Mouse (Mus musculus) forebrain, embryonic 12.5 days (tissue): ENCODE results near the gene Trim65. TPM values are rescaled to one million over a fixed set of nuclear protein-coding genes. Genes with fewer than 3 reads are reported as not detected.

Experiments used
- ATAC-seq: fragments of 200-750 bp; cut with Nextera tagmentation; 2 replicates; pipeline ENCODE4 v1.8.0; 2017; ENCODE audit warnings: moderate TSS enrichment; ENCODE audit not compliant: low FRiP score
- H3K27ac ChIP-seq: fragments of 300-500 bp; sonication (generic); 2 replicates; pipeline ENCODE4 v1.5.1; 2016; ENCODE audit warnings: mild to moderate bottlenecking
- H3K27me3 ChIP-seq: fragments of 300-500 bp; sonication (generic); 2 replicates; pipeline ENCODE4 v1.6.1; 2016; ENCODE audit warnings: mild to moderate bottlenecking
- H3K36me3 ChIP-seq: fragments of 300-500 bp; sonication (generic); replicated peaks from 2 replicates; pipeline ENCODE4 v1.6.1; 2016; ENCODE audit warnings: mild to moderate bottlenecking
- H3K4me1 ChIP-seq: fragments of 300-500 bp; sonication (generic); 2 replicates; pipeline ENCODE4 v1.6.1; 2016
- H3K4me2 ChIP-seq: fragments of 300-500 bp; sonication (generic); 2 replicates; pipeline ENCODE4 v1.6.1; 2016; ENCODE audit warnings: mild to moderate bottlenecking, moderate library complexity
- H3K4me3 ChIP-seq: fragments of 300-500 bp; sonication (generic); replicated peaks from 2 replicates; pipeline ENCODE4 v1.5.1; 2016; ENCODE audit warnings: mild to moderate bottlenecking
- H3K9ac ChIP-seq: fragments of 300-500 bp; sonication (generic); 2 replicates; pipeline ENCODE4 v1.6.1; 2016; ENCODE audit warnings: mild to moderate bottlenecking
- H3K9me3 ChIP-seq: fragments of 300-500 bp; sonication (generic); 2 replicates; pipeline ENCODE4 v1.6.1; 2016
- WGBS: fragments of 180-500 bp; shearing (Covaris S2); methylation state at CpG from one replicate; pipeline ENCODE4 v1.1.7; 2016; 5-methylcytosine and 5-hydroxymethylcytosine counted together
- polyA plus RNA-seq: library from polyadenylated mRNA; unstranded; fragments of >200 nt; fragmentation: Nextera tagmentation; extraction: Ambion mirVana; gene quantifications from 2 replicates; pipeline ENCODE4 v1.2.1, GENCODE M21; 2016

Trim65 gene
- 1.9 and 2.1 TPM in 2 replicates for polyA plus RNA-seq

DNA sequence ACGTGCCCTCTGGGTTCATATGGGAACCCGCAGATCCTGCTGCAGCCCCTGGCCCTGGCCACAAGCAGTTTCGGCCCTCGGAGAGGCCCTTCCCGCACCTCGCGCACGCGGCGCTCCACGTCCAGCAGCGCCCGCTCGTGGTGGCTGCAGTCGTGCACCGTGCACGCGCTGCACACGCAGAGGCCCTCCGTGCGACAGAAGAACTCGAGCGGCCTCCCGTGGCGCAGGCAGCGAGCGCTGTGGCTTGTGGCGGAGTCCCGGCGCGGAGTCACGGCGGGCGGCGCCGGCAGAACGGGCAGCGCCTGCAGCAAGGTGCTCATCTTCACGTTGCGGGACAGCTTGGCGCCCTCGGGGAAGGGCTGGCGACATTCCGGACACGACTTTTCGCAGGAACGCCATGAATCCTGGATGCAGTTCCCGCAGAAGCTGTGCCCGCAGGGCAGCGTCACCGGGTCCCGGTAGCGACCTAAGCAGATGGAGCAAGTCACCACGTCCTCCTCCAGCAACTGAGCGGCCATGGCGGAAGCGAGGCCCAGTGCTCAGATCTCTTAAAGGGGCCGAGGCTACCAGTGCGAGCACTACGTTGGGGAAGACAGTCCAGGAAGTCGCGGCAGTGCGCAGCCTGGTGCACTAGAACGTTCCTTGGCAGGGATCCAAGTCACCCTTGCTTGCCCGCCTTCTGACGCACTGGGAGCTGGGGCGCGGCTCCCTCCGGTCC lies at the start of gene Trim65:
Gene Trim65 (minus strand): TSS at position 641 of the 718 bp plus-strand sequence.
- peak; percentile 90 for ATAC-seq

GRCm38 (mm10) chr11:116178411-116179121 lies 47.6 kb upstream of the Trim65 start:
- H3K9me3 ChIP-seq, result no peaks in the 10 kb centered on the region
- H3K27ac ChIP-seq, result no peak overlapping the region
- H3K9ac ChIP-seq, result no peak overlapping the region
- H3K36me3 ChIP-seq, result peaks cover 77% of the 10 kb centered on the region
- no peak overlapping the region for H3K4me2 ChIP-seq
- no peaks in the 10 kb centered on the region for H3K27me3 ChIP-seq
- H3K4me3 ChIP-seq, result no peak overlapping the region
- ATAC-seq, result no peak
- 93% methylated on average over 20 of the region's 20 CpGs for WGBS
- no peaks in the 10 kb centered on the region for H3K4me1 ChIP-seq

More for the DNA sequence above, at the start of gene Trim65:
- 1% methylated on average over 69 of the region's 69 CpGs for WGBS
- Histone ChIP-seq H3K36me3 (peaks cover 44% of the 10 kb centered on the region), H3K27ac (peak within 1 kb of the TSS; percentile 87), H3K4me2 (peak within 1 kb of the TSS; percentile 83), H3K9ac (peak within 1 kb of the TSS; percentile 69), H3K27me3 (0 out of 2 replicates have a peak, but pooled peaks cover 9% of the 10 kb centered on the region), H3K9me3 (no peaks in the 10 kb centered on the region), H3K4me1 (peaks cover 34% of the 10 kb centered on the region), H3K4me3 (peak within 1 kb of the TSS; percentile 53)

DNA sequence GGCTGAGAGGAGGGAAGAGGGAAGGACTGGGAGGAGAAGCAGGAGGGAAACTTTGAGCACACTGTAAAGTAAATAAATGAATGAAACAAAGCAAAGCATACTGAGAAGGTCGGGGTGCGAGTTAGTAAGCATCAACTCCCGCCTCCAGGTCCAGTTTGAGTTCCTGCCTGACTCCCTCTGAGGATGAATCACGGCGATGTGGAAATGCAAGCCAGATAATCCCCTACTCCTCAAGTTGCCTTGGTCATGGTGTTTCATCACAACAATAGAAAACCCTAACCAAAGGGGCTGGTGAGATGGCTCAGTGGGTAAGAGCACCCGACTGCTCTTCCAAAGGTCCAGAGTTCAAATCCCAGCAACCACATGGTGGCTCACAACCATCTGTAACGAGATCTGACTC lies 45.1 kb upstream of the Trim65 start:
- Histone ChIP-seq H3K4me2 (no peak overlapping the region), H3K36me3 (peaks cover 80% of the 10 kb centered on the region), H3K27ac (no peak overlapping the region), H3K4me3 (no peak overlapping the region), H3K9me3 (no peaks in the 10 kb centered on the region), H3K9ac (no peak overlapping the region), H3K27me3 (no peaks in the 10 kb centered on the region), H3K4me1 (no peaks in the 10 kb centered on the region)
- no peak for ATAC-seq
- 89% methylated on average over 7 of the region's 7 CpGs for WGBS

DNA sequence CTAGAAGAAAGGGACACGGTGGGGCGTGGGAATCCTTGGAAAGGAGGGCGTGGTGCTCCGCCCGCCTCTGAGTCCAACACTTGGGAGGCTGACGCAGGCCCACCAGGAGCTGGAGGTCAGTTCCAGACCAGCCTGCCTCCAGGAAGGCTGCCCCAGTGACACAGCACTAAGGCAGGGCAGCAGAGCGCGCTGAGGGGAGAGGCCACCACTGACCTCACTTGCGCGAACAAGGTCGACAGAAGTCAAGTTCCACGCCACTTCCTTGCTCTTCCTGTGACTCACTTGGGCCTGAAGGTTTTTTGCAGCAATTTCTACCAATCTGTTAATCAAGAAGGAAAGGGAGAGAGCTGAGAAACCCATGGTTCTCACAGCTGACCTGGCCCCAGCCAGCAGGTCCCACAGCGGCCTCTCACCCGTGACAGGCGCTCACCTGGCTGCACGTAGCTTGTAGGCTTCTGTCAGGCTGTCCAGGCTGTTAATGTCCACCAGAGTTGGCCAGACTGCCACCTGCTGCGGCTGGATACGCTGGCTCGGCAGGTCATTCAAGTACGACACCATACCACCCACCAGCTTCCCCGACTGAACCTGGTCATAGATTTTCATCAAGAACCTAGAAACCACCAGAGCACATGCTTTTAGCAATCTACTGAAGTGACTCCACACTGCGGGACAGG lies 44.0 kb upstream of the Trim65 start:
- H3K36me3 ChIP-seq, result peaks cover 70% of the 10 kb centered on the region

GRCm38 (mm10) chr11:116171959-116172358 lies 41.0 kb upstream of the Trim65 start:
- no peak for ATAC-seq
- Histone ChIP-seq H3K9ac (no peak overlapping the region), H3K27ac (no peak overlapping the region), H3K4me1 (peaks cover 4% of the 10 kb centered on the region), H3K4me3 (no peak overlapping the region), H3K9me3 (no peaks in the 10 kb centered on the region), H3K36me3 (peaks cover 46% of the 10 kb centered on the region), H3K27me3 (no peaks in the 10 kb centered on the region), H3K4me2 (no peak overlapping the region)
- whole genome bisulfite sequencing, result 93% methylated on average over 2 of the region's 2 CpGs

More for the DNA sequence above, 44.0 kb upstream of the Trim65 start:
- Histone ChIP-seq H3K9ac (no peak overlapping the region), H3K4me3 (no peak overlapping the region), H3K4me1 (no peaks in the 10 kb centered on the region), H3K4me2 (no peak overlapping the region), H3K9me3 (no peaks in the 10 kb centered on the region), H3K27ac (no peak overlapping the region), H3K27me3 (no peaks in the 10 kb centered on the region)
- no peak for ATAC-seq
- WGBS, result 92% methylated on average over 22 of the region's 22 CpGs

DNA sequence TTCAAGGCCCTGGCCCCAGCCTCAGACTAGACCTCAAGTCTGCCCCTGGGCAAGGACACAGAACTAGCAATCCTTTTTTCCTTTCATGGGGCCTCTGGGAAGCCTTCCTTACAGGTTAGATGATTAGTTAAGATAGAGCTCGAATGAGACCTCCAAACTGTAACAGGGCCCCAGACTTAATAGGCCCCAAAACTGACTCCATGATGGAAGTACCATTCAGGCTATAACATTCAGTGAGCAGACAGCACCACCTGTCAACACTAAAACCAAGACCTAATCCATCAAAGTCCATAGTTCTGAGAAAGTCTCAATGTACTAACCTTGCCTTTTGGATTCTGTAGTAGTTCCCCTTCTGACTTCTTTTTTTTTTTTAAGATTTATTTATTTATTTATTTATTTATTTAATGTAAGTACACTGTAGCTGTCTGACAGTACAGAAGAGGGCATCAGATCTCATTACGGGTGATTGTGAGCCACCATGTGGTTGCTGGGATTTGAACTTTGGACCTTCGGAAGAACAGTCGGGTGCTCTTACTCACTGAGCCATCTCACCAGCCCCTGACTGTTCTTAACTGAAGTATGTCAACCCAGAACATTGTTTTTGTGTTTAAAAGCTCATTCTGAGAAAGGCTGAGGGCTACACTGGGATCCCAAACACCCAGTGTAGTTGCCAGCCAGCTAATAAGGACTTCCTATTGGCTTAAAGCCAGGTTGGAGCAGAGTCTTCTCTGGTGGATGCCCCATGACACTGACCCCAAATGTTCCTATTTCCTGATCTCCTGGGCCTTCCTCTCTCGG lies 39.3 kb upstream of the Trim65 start:
- no peak overlapping the region for H3K4me2 ChIP-seq
- no peak for ATAC-seq
- WGBS, result 85% methylated on average over 5 of the region's 5 CpGs
- H3K4me3 ChIP-seq, result no peak overlapping the region
- H3K4me1 ChIP-seq, result peaks cover 17% of the 10 kb centered on the region
- H3K27me3 ChIP-seq, result no peaks in the 10 kb centered on the region
- no peak overlapping the region for H3K27ac ChIP-seq
- peaks cover 40% of the 10 kb centered on the region for H3K36me3 ChIP-seq
- H3K9me3 ChIP-seq, result no peaks in the 10 kb centered on the region
- H3K9ac ChIP-seq, result no peak overlapping the region

- WGBS, result 83% methylated on average over 3 of the region's 3 CpGs
- no peak for ATAC-seq
- H3K4me3 ChIP-seq, result no peak overlapping the region
- peaks cover 20% of the 10 kb centered on the region for H3K4me1 ChIP-seq
- no peak overlapping the region for H3K4me2 ChIP-seq
- no peaks in the 10 kb centered on the region for H3K9me3 ChIP-seq
- H3K27ac ChIP-seq, result no peak overlapping the region
- H3K9ac ChIP-seq, result no peak overlapping the region
- H3K36me3 ChIP-seq, result peaks cover 40% of the 10 kb centered on the region
- no peaks in the 10 kb centered on the region for H3K27me3 ChIP-seq
These were observed 38.3 kb upstream of the Trim65 start for GRCm38 (mm10) chr11:116169214-116169613.

- WGBS, result under 1% methylated on average over 40 of the region's 40 CpGs
- peak within 1 kb of the TSS; percentile 92 for H3K27ac ChIP-seq
- peak within 1 kb of the TSS; percentile 77 for H3K4me3 ChIP-seq
- peaks cover 27% of the 10 kb centered on the region for H3K4me1 ChIP-seq
- no peaks in the 10 kb centered on the region for H3K27me3 ChIP-seq
- peak within 1 kb of the TSS; percentile 79 for H3K9ac ChIP-seq
- H3K9me3 ChIP-seq, result no peaks in the 10 kb centered on the region
- peak within 1 kb of the TSS; percentile 80 for H3K4me2 ChIP-seq
- peak; percentile 97 for ATAC-seq
- peaks cover 37% of the 10 kb centered on the region for H3K36me3 ChIP-seq
These were observed 37.0 kb upstream of the Trim65 start, which contains the start of gene Fbf1 for GRCm38 (mm10) chr11:116167884-116168439. Gene Fbf1, minus strand, starts transcription at chr11:116168166.

- peaks cover 31% of the 10 kb centered on the region for H3K36me3 ChIP-seq
- peak overlapping the region; percentile 92 for H3K27ac ChIP-seq
- H3K27me3 ChIP-seq, result no peaks in the 10 kb centered on the region
- no peaks in the 10 kb centered on the region for H3K9me3 ChIP-seq
- peak overlapping the region; percentile 80 for H3K4me2 ChIP-seq
- WGBS, result 8% methylated on average over 6 of the region's 6 CpGs
- ATAC-seq, result no peak
- H3K4me3 ChIP-seq, result peak overlapping the region; percentile 77
- H3K4me1 ChIP-seq, result peaks cover 30% of the 10 kb centered on the region
- peak overlapping the region; percentile 79 for H3K9ac ChIP-seq
These were observed 36.3 kb upstream of the Trim65 start for GRCm38 (mm10) chr11:116167232-116167631.

DNA sequence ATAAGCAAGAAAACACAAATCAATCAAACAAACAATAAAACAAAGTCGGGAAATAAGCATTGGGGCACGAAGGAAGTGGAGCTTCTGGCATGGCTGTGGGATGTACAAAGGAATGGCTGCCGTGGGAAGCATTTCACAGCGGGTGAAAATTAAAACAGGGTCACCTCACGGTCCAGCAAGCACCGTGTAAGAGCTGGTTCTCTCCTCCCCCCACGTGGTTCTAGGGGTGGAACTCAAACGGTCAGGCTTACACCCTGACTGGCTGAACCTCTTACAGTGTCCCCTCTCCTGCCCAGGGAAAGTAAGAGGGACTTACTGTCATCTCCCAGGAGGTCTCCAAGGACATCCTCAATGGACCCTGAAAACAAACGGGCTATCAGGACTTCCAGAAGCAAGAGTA lies 32.1 kb upstream of the Trim65 start:
- no peaks in the 10 kb centered on the region for H3K27me3 ChIP-seq
- 31% methylated on average over 9 of the region's 9 CpGs for WGBS
- no peak for ATAC-seq
- no peak overlapping the region; the same call in 1 of the 2 replicates for H3K9ac ChIP-seq
- H3K36me3 ChIP-seq, result peaks cover 65% of the 10 kb centered on the region
- no peak overlapping the region for H3K4me3 ChIP-seq
- H3K4me2 ChIP-seq, result 0 out of 2 replicates have a peak overlapping the region, but pooled peaks have one; percentile 6
- H3K9me3 ChIP-seq, result no peaks in the 10 kb centered on the region
- H3K4me1 ChIP-seq, result peaks cover 33% of the 10 kb centered on the region
- 0 out of 2 replicates have a peak overlapping the region, but pooled peaks have one; percentile 13 for H3K27ac ChIP-seq

DNA sequence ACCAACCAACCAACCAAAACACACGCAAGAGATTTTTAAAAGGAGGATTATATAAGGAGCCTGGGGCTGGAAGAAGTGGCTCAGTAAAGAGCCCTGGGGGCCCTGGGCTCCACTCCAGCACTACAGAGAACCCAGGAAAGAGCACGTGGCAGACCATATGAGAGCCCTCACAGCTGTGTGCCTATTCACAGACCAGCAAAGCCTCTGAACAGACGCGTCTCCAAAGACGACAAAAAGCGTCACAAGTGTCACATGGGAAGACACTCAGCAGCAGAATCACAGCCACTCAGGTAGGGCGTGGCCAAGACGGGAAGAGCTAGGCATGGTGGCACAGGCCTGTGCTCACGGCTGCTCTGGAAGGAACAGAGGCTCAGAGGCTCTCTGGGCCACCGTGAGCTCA lies 31.2 kb upstream of the Trim65 start:
- no peak overlapping the region for H3K4me2 ChIP-seq
- H3K27ac ChIP-seq, result 0 out of 2 replicates have a peak overlapping the region, but pooled peaks have one; percentile 13
- H3K36me3 ChIP-seq, result peaks cover 74% of the 10 kb centered on the region
- ATAC-seq, result no peak
- H3K27me3 ChIP-seq, result no peaks in the 10 kb centered on the region
- 68% methylated on average over 10 of the region's 10 CpGs for WGBS
- H3K4me3 ChIP-seq, result no peak overlapping the region
- no peak overlapping the region for H3K9ac ChIP-seq
- H3K4me1 ChIP-seq, result peaks cover 31% of the 10 kb centered on the region
- H3K9me3 ChIP-seq, result no peaks in the 10 kb centered on the region
